Mouse (Mus musculus) embryonic facial prominence, embryonic 13.5 days (tissue): ENCODE results near the gene Grm5. TPM values are rescaled to one million over a fixed set of nuclear protein-coding genes. Genes with fewer than 3 reads are reported as not detected.

Experiments used
- ATAC-seq: fragments of 200-750 bp; cut with Nextera tagmentation; 2 replicates; pipeline ENCODE4 v1.8.0; 2017; ENCODE audit warnings: low read depth; ENCODE audit not compliant: insufficient number of reproducible peaks, insufficient read depth, low FRiP score, low TSS enrichment
- H3K27ac ChIP-seq: fragments of 300-500 bp; sonication (generic); 2 replicates; pipeline ENCODE4 v1.5.1; 2015; ENCODE audit warnings: moderate library complexity, mild to moderate bottlenecking, inconsistent platforms
- H3K27me3 ChIP-seq: fragments of 300-500 bp; sonication (generic); 2 replicates; pipeline ENCODE4 v1.6.1; 2015; ENCODE audit warnings: mild to moderate bottlenecking, inconsistent platforms
- H3K36me3 ChIP-seq: fragments of 300-500 bp; sonication (generic); 2 replicates; pipeline ENCODE4 v1.6.1; 2015; ENCODE audit warnings: mild to moderate bottlenecking, inconsistent platforms
- H3K4me1 ChIP-seq: fragments of 300-500 bp; sonication (generic); 2 replicates; pipeline ENCODE4 v1.6.1; 2015; ENCODE audit warnings: inconsistent platforms
- H3K4me2 ChIP-seq: fragments of 300-500 bp; sonication (generic); 2 replicates; pipeline ENCODE4 v1.6.1; 2015; ENCODE audit warnings: moderate library complexity, mild to moderate bottlenecking, inconsistent platforms
- H3K4me3 ChIP-seq: fragments of 300-500 bp; sonication (generic); 2 replicates; pipeline ENCODE4 v1.5.1; 2015; ENCODE audit warnings: mild to moderate bottlenecking, inconsistent platforms
- H3K9ac ChIP-seq: fragments of 300-500 bp; sonication (generic); 2 replicates; pipeline ENCODE4 v1.6.1; 2015; ENCODE audit warnings: mild to moderate bottlenecking, inconsistent platforms
- H3K9me3 ChIP-seq: fragments of 300-500 bp; sonication (generic); 2 replicates; pipeline ENCODE4 v1.6.1; 2016; ENCODE audit warnings: inconsistent platforms
- WGBS: fragments of 180-500 bp; shearing (Covaris S2); methylation state at CpG from one replicate; pipeline ENCODE4 v1.1.7; 2015; ENCODE audit warnings: mixed read lengths; 5-methylcytosine and 5-hydroxymethylcytosine counted together
- polyA plus RNA-seq: library from polyadenylated mRNA; unstranded; fragments of >200 nt; fragmentation: Nextera tagmentation; extraction: Ambion mirVana; gene quantifications from 2 replicates; pipeline ENCODE4 v1.2.1, GENCODE M21; 2015

The Grm5 gene
- polyA plus RNA-seq, 1 experiment from 2014 or later = 1.5 TPM

DNA sequence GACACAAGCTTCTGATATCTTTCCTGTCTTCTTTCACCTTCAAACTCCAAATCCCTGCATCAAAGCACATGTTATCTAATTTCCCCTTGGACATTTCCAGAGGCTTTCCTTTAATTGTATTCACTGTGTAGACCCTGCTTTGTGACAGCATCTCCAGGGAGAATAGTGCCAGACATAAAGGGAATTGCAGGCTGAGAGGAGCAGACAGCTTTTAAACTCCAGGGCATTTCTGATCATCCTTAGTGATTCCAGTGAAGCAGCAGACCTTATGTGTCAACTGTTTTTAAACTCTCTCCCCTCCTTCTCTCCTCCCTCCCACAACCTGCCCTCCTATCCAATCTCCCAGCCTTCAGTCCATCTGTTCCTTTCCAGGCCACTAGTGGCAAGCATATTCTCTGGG, 507.1 kb downstream of the Grm5 start:
- Histone ChIP-seq H3K9ac (no peak overlapping the region), H3K4me1 (no peaks in the 10 kb centered on the region), H3K4me2 (no peak overlapping the region), H3K9me3 (no peaks in the 10 kb centered on the region), H3K4me3 (no peak overlapping the region), H3K27ac (no peak overlapping the region), H3K27me3 (no peaks in the 10 kb centered on the region), H3K36me3 (no peaks in the 10 kb centered on the region)
- ATAC-seq = no peak

DNA sequence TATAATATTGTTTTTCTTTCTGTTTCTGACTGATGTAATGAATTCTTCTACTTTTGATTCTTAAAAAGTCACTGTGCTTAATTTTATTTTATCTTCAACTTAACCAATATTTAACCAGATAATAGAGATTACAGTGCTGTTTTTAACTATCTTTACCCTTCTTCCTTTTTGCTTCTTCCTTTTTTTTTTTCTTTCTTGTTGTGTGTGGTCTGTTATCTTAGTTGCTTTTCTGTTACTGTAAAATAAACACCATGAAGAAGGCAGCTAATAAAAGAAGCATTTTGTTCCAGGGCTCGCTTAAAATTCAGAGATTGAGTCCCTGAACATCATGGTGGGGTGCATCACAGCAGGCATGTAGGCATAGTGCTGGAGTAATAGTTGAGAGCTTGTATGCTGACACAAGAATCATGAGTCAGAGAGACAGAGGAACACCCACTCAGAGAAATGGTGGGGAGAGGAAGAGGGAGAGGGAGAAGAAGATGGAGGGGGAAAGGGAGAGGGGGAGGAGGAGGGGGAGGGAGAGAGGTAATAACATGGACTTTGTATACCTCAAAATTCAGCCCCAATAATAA, 512.7 kb downstream of the Grm5 start:
- ATAC-seq = no peak
- Histone ChIP-seq H3K9me3 (no peaks in the 10 kb centered on the region), H3K27me3 (no peaks in the 10 kb centered on the region), H3K4me3 (no peak overlapping the region), H3K27ac (no peak overlapping the region), H3K4me1 (no peaks in the 10 kb centered on the region), H3K36me3 (no peaks in the 10 kb centered on the region), H3K9ac (no peak overlapping the region), H3K4me2 (no peak overlapping the region)
- WGBS = 53% methylated on average over 1 of the region's 1 CpGs

DNA sequence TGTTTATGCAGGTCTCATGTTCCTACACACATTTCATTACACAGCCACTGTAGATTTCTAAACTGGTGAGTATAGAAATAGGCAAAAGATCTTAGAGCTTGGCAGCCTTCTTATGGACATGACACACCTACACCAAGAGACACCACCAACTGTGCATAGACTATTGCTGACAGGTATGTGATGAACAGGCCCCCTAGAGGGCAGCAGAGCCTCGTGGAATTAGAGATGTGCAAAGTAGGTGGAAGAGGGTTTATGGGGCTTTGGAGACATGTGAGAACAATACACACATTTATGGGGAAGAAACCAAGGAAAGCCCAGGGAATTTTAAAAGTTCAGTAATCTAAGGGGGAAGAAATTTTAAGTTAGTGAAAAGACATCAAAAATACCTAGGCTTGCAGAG, 513.7 kb downstream of the Grm5 start:
- no peak for ATAC-seq
- Histone ChIP-seq H3K4me3 (no peak overlapping the region), H3K27me3 (no peaks in the 10 kb centered on the region), H3K27ac (no peak overlapping the region), H3K36me3 (no peaks in the 10 kb centered on the region), H3K9me3 (no peaks in the 10 kb centered on the region), H3K9ac (no peak overlapping the region), H3K4me1 (no peaks in the 10 kb centered on the region), H3K4me2 (no peak overlapping the region)
- WGBS = 11% methylated on average over 1 of the region's 1 CpGs

DNA sequence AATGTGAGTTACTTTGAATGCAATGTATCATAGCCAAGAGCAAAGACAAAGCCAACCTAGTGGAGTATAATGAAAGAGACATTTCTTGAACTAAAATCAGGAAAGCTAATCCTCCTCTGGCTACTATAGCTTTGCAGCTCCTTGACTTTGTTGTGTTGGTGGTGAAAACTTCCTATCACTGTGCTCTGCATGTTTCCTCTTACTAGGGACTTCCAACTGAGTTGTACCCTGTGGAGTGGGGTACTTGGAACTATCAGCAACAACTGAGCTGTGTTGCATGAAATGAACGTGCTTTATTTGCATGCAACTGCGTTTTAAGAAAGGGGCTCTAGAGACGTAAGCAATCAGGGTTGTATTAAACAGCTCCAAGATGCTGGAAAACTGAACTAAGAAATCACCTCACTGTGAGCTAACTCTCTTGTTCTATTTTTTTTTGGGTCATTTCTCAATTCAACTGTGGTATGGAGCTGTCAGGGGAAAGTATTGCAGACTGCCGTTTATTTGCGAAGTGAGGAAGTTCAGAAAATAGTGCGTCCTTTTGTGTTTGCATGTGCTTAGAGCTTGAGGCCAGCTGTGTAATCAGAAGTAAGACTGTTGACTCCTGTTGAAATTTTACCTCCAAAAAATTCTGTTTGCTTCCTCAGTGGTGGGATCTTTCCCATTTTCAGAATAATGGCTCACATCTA, 532.9 kb downstream of the Grm5 start:
- no peaks in the 10 kb centered on the region for H3K27me3 ChIP-seq
- H3K9me3 ChIP-seq = no peaks in the 10 kb centered on the region
- H3K27ac ChIP-seq = no peak overlapping the region
- WGBS = 78% methylated on average over 6 of the region's 6 CpGs
- ATAC-seq = no peak
- H3K9ac ChIP-seq = no peak overlapping the region
- H3K4me3 ChIP-seq = no peak overlapping the region
- no peaks in the 10 kb centered on the region for H3K4me1 ChIP-seq
- no peaks in the 10 kb centered on the region for H3K36me3 ChIP-seq
- H3K4me2 ChIP-seq = no peak overlapping the region

DNA sequence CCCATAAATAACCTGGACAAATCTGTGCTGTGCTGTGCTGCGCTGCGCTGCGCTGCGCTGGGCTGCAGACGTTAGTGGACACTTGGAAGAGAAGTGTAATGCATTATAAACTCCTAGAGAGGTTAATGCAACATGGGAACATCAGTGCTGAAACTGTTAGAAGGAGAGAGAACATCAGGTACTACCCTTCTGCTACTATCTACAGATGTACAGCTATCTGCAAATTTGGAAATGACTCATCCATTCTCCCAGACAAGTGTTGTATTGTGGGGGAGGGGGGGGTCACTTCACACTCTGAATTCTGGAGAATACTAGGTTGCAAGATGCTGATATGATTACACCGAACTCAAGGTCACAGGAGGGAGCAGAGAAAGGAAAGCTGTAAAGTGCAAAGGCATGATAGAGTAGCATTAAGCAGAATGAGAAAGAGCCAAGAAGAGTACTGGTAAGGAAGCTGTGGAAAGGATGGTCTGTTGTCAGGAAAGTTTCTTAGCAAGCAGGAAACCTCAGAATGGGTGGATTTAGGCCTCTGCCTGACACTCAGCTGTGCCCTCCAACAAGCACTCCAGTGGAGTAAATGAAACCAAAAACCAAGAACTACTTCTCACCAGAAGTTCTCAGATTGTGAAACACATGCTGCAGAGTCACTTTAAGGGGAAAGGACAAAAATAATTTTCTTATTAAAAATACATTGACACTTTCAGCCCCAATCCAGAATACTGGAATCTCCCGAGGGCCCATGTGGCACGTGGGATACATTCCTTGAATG, 544.3 kb downstream of the Grm5 start:
- H3K4me3 ChIP-seq = no peak overlapping the region
- no peaks in the 10 kb centered on the region for H3K36me3 ChIP-seq
- no peak overlapping the region for H3K27ac ChIP-seq
- H3K9ac ChIP-seq = no peak overlapping the region
- no peak overlapping the region for H3K4me2 ChIP-seq
- ATAC-seq = no peak
- peaks cover 9% of the 10 kb centered on the region; the same call in 1 of the 2 replicates for H3K4me1 ChIP-seq
- 86% methylated on average over 8 of the region's 8 CpGs for WGBS
- H3K9me3 ChIP-seq = no peaks in the 10 kb centered on the region
- H3K27me3 ChIP-seq = peaks cover 22% of the 10 kb centered on the region

DNA sequence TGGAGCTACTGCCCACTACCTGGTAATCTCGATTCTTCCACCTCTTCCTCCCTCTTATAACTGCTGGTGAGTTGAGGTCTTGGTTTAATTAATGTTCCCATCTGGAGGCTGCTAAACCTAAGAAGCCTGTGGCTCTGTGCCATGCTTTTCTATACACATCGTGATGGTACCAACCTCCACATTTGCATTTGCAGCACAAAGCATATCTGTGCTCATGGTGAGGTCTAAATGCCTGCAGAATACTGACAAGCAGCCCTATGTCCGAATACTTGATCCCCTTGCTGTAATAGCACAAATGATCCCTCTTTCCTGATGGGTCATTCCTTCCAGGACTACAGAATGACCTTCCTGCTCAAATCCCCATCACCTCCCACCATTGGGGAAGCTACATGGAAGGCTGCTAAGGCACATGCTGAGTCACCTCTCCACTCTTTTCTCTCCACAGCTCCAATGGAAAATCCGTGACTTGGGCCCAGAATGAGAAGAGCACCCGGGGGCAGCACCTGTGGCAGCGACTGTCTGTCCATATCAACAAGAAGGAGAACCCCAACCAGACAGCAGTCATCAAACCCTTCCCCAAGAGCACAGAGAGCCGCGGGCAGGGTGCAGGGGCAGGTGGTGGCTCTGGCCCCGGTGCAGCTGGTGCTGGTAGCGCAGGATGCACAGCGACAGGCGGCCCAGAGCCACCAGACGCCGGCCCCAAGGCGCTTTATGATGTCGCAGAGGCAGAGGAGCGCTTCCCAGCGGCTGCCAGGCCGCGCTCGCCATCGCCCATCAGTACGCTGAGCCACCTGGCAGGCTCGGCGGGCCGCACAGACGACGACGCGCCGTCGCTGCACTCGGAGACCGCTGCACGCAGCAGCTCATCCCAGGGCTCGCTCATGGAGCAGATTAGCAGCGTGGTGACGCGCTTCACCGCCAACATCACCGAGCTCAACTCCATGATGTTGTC, 545.8 kb downstream of the Grm5 start:
- 11% methylated on average over 34 of the region's 41 CpGs for WGBS
- peaks cover 22% of the 10 kb centered on the region for H3K27me3 ChIP-seq
- H3K4me3 ChIP-seq = peak overlapping the region; percentile 46
- ATAC-seq = peak; percentile 59; the same call in 1 of the 2 replicates
- H3K36me3 ChIP-seq = no peaks in the 10 kb centered on the region
- peak overlapping the region; percentile 66 for H3K9ac ChIP-seq
- H3K9me3 ChIP-seq = no peaks in the 10 kb centered on the region
- peaks cover 9% of the 10 kb centered on the region; the same call in 1 of the 2 replicates for H3K4me1 ChIP-seq
- H3K27ac ChIP-seq = no peak overlapping the region
- peak overlapping the region; percentile 85 for H3K4me2 ChIP-seq

DNA sequence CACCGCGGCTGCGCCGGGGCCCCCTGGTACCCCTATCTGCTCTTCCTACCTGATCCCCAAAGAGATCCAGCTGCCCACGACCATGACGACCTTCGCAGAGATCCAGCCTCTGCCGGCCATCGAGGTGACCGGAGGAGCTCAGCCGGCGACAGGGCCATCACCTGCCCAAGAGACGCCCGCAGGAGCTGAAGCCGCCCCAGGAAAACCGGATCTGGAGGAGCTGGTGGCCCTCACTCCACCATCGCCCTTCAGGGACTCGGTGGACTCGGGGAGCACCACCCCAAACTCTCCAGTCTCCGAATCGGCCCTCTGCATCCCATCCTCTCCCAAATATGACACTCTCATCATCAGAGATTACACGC, 546.5 kb downstream of the Grm5 start:
- no peak for ATAC-seq
- peak overlapping the region; percentile 46 for H3K4me3 ChIP-seq
- H3K9me3 ChIP-seq = no peaks in the 10 kb centered on the region
- peak overlapping the region; percentile 85 for H3K4me2 ChIP-seq
- WGBS = 25% methylated on average over 22 of the region's 22 CpGs
- no peaks in the 10 kb centered on the region for H3K36me3 ChIP-seq
- H3K27ac ChIP-seq = no peak overlapping the region
- peaks cover 9% of the 10 kb centered on the region; the same call in 1 of the 2 replicates for H3K4me1 ChIP-seq
- H3K9ac ChIP-seq = peak overlapping the region; percentile 66
- peaks cover 22% of the 10 kb centered on the region for H3K27me3 ChIP-seq

DNA sequence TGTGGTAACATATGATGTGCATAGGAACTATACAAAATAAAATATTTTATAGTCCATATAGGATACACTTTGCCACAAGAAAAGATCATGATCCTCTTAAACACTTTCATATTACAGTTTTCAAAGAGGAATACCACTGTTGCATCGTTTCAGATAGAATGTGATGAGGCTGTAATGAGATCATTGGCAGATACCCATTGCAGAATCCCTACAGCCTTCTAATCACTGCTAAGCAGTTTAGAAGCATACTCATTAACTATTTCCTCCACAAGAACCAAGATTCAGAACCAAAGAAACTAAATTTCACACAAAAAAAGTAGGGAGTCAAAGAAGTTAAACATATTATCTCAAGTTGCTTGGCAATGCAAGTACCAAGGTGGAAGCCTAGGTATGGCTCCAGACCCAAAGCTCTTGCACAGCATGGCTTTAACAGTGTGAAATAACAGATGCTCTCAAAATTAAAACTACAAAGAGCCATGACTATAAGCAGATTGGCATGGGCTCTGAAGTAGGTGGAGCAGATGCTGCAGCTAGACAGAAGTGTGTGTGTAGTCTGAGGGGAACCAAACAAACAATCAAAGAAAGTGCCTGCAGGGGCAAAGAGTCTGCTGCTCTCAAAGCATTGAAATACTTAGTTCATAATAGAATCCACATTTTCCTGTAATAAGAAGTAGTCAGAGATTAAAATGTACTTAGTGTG, 575.7 kb downstream of the Grm5 start:
- 58% methylated on average over 1 of the region's 1 CpGs for WGBS
- ATAC-seq = no peak

DNA sequence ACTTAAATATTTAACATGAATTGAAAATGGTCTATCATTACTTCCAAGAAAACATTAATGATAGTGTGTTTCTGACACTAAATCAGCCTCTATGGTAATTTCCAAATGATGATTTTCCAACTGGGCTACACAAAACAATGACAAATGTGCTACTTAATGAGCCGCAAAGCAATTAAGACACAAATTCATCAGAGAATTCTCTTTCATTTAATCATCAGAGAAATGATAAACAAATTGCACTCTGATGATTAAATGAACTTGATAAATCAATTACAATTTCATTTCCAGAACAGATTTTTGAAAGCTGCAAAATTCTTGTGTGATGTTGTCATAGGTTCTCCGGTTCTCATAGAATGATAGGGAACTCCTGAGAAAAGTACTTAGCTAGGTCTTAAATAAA, 577.6 kb downstream of the Grm5 start:
- no peaks in the 10 kb centered on the region for H3K36me3 ChIP-seq
- H3K4me3 ChIP-seq = no peak overlapping the region
- no peak overlapping the region for H3K4me2 ChIP-seq
- H3K27me3 ChIP-seq = no peaks in the 10 kb centered on the region
- no peak overlapping the region for H3K9ac ChIP-seq
- H3K9me3 ChIP-seq = no peaks in the 10 kb centered on the region
- WGBS = 86% methylated on average over 2 of the region's 2 CpGs
- peaks cover 2% of the 10 kb centered on the region; the same call in 1 of the 2 replicates for H3K4me1 ChIP-seq
- no peak overlapping the region for H3K27ac ChIP-seq
- no peak for ATAC-seq

More for the DNA sequence above, 575.7 kb downstream of the Grm5 start:
- no peak overlapping the region for H3K27ac ChIP-seq
- H3K4me2 ChIP-seq = no peak overlapping the region
- peaks cover 2% of the 10 kb centered on the region; the same call in 1 of the 2 replicates for H3K4me1 ChIP-seq
- H3K9ac ChIP-seq = no peak overlapping the region
- no peak overlapping the region for H3K4me3 ChIP-seq
- no peaks in the 10 kb centered on the region for H3K36me3 ChIP-seq
- H3K27me3 ChIP-seq = no peaks in the 10 kb centered on the region
- no peaks in the 10 kb centered on the region for H3K9me3 ChIP-seq
